Mouse (Mus musculus) lung, embryonic 14.5 days (tissue): Measurements from ENCODE around the gene Pld4. TPM values are rescaled to one million over a fixed set of nuclear protein-coding genes. Genes with fewer than 3 reads are reported as not detected.
A peak's percentile ranks its signal among the peaks of the same experiment; 100 is the strongest.

Experiments
- ATAC-seq: fragments of 200-750 bp; cut with Nextera tagmentation; 2 replicates; pipeline ENCODE4 v1.8.0; 2017; ENCODE audit warnings: mild to moderate bottlenecking, moderate TSS enrichment, moderate library complexity; ENCODE audit not compliant: insufficient read depth
- DNase-seq: peaks from one replicate; pipeline ENCODE4 v3.0.0-alpha.2; 2015
- H3K27ac ChIP-seq: fragments of 300-500 bp; sonication (generic); 2 replicates; pipeline ENCODE4 v1.5.1; 2014; ENCODE audit warnings: low read depth, mild to moderate bottlenecking, moderate library complexity
- H3K27me3 ChIP-seq: fragments of 300-500 bp; sonication (generic); 2 replicates; pipeline ENCODE4 v1.6.1; 2014; ENCODE audit warnings: low read length, control low read depth; ENCODE audit not compliant: insufficient read depth
- H3K36me3 ChIP-seq: fragments of 300-500 bp; sonication (generic); 2 replicates; pipeline ENCODE4 v1.6.1; 2014; ENCODE audit warnings: control low read depth; ENCODE audit not compliant: insufficient read depth
- H3K4me1 ChIP-seq: fragments of 300-500 bp; sonication (generic); 2 replicates; pipeline ENCODE4 v1.6.1; 2014; ENCODE audit warnings: antibody characterized with exemption, control low read depth; ENCODE audit not compliant: insufficient read depth
- H3K4me2 ChIP-seq: fragments of 300-500 bp; sonication (generic); 2 replicates; pipeline ENCODE4 v1.6.1; 2014; ENCODE audit warnings: mild to moderate bottlenecking
- H3K4me3 ChIP-seq: fragments of 300-500 bp; sonication (generic); 2 replicates; pipeline ENCODE4 v1.5.1; 2014; ENCODE audit warnings: low read depth, low read length
- H3K9ac ChIP-seq: fragments of 300-500 bp; sonication (generic); 2 replicates; pipeline ENCODE4 v1.6.1; 2014
- H3K9me3 ChIP-seq: fragments of 300-500 bp; sonication (generic); 2 replicates; pipeline ENCODE4 v1.6.1; 2016; ENCODE audit warnings: low read depth, low read length, control low read depth
- CTCF ChIP-seq: IDR thresholded peaks from 2 replicates; pipeline ENCODE4 v1.5.1; 2016; ENCODE audit warnings: antibody characterized with exemption, low read depth
- whole genome bisulfite sequencing: fragments of 180-500 bp; shearing (Covaris S2); extraction: QIAGEN DNeasy Blood & Tissue Kit; methylation state at CpG from one replicate; pipeline ENCODE4 v1.1.7; 2014; 5-methylcytosine and 5-hydroxymethylcytosine counted together
- polyA plus RNA-seq: library from polyadenylated mRNA; unstranded; fragments of >200 nt; fragmentation: Nextera tagmentation; extraction: Ambion mirVana; gene quantifications from 2 replicates; pipeline ENCODE4 v1.2.1, GENCODE M21; 2014

Gene Pld4
- polyA plus RNA-seq, 1 experiment from 2014 or later: 9.3 TPM

DNA sequence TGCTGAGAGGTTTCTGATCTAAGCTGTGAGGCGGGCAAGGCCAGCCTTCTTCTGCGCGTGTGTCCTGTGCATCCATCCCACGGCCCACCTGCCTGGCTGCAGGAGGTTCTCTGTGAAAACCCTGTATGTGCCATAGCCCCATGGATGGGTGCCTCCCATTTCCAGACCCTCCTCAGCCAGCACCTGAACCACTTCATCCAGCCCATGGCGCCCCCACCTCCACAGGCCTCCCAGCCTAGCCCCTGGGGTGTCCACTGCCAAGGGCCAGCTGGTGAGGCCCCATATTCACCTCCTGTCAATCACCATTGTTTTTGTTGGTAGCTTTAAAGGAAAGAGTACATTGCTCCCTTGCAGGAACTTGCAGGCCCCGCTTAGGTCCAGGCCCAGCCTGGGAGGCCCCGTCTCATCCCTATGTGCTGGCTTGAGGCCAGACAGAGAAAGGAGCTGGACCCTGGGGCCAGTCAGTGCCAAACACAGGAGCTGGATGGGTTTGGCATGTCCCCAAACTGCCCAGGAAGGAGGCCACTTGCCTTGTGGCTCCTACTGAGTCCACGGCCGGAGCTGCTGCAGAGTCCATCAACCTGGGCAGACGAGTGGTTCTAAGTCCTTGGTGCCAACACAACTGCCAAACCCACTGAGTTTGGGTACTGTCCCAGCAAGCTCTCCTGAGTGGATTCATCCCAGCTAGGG lies 15.4 kb upstream of the Pld4 start:
- Histone ChIP-seq H3K4me2 (no peak overlapping the region), H3K36me3 (peaks cover 32% of the 10 kb centered on the region), H3K27me3 (no peaks in the 10 kb centered on the region), H3K4me3 (no peak overlapping the region), H3K27ac (no peak overlapping the region), H3K9me3 (no peaks in the 10 kb centered on the region), H3K4me1 (no peaks in the 10 kb centered on the region), H3K9ac (peak overlapping the region; percentile 23; the same call in 1 of the 2 replicates)
- TF ChIP-seq CTCF: no peak
- no peak for ATAC-seq
- WGBS: 77% methylated on average over 10 of the region's 10 CpGs
- peak; percentile 30 for DNase-seq

DNA sequence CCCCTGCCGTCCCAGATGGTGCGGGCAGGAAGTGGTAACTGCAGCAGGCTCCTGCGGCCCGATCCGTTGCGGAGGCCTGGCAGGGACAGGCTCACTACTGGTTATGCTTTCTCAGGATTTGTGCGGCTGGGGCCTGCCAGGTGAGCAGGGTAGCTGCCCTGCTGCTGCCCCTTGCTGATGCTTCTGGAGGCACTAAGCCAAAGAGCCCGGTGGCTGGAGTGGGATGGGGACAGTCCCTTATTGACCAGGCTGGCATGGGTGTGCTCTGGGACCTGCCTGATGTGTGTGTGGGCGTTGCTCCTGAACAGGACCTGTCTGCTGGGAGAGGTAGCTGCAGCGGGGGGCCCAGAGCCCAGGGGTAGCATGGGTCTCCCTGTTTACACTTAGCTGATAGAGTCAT lies 14.7 kb upstream of the Pld4 start:
- H3K4me1 ChIP-seq: no peaks in the 10 kb centered on the region
- H3K9me3 ChIP-seq: no peaks in the 10 kb centered on the region
- no peaks in the 10 kb centered on the region for H3K27me3 ChIP-seq
- TF ChIP-seq CTCF: no peak
- 81% methylated on average over 10 of the region's 10 CpGs for WGBS
- ATAC-seq (no peak), DNase-seq (no peak)
- H3K9ac ChIP-seq: no peak overlapping the region
- H3K27ac ChIP-seq: no peak overlapping the region
- H3K4me2 ChIP-seq: no peak overlapping the region
- H3K4me3 ChIP-seq: no peak overlapping the region
- peaks cover 25% of the 10 kb centered on the region for H3K36me3 ChIP-seq

DNA sequence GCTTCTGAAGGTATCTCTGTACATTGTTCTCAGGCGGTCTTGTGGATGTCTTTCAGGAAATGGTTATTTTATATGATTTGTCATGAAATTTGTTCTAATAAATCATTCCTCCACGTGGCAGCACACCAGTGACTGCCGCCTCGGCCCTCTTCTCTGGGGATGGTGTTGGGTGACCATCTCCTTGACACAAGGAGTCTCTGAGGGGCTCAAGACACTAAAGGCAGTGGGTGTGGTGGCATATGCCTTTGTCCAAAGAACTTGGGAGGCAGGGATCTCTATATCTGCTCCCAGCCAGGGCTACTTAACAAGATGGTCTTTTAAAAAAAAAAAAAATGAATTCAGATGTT lies 14.0 kb upstream of the Pld4 start:
- no peak overlapping the region for H3K4me3 ChIP-seq
- H3K27me3 ChIP-seq: no peaks in the 10 kb centered on the region
- no peak for TF ChIP-seq CTCF
- DNase-seq: no peak
- peak; percentile 2; the same call in 1 of the 2 replicates for ATAC-seq
- H3K4me1 ChIP-seq: no peaks in the 10 kb centered on the region
- no peak overlapping the region for H3K9ac ChIP-seq
- peaks cover 22% of the 10 kb centered on the region for H3K36me3 ChIP-seq
- 71% methylated on average over 4 of the region's 4 CpGs for WGBS
- H3K4me2 ChIP-seq: no peak overlapping the region
- H3K9me3 ChIP-seq: no peaks in the 10 kb centered on the region
- no peak overlapping the region for H3K27ac ChIP-seq

DNA sequence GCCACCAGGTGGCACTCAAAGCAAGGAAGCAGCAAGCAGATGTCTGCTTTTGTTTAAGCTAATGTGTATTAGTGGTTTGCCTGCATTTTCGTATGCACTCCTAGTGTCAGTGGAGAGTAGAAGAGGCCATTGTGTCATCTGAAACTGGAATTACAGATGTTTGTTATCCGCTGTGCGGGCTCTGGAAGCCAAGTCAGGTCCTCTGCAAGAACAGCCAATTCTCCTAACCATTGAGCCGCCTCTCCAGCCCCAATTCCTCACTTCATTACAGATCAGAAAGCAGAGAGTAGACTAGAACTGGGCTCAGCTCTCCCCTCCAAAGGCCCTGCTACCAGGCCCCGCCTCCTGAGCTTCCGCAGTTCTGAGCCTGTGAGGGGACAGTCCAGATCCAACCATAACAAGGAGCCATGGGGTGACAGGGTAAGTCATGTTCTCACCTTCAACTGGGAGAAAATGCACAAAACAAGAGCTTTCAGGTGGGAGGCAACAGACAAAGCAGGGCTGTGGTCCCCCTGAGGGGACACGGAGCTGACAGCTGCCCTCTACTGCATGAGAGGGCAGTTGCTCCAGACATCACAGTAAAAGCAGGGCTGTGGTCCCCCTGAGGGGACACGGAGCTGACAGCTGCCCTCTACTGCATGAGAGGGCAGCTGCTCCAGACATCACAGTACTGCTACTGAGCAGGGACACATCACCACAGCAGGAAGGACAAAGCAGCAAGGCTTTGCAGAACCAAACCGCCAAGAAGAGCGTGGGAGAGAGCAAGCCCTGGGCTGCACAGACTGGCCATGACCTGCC lies 13.4 kb upstream of the Pld4 start:
- Histone ChIP-seq H3K36me3 (peaks cover 22% of the 10 kb centered on the region), H3K9me3 (no peaks in the 10 kb centered on the region), H3K4me2 (0 out of 2 replicates have a peak overlapping the region, but pooled peaks have one; percentile 23), H3K27me3 (no peaks in the 10 kb centered on the region), H3K4me3 (no peak overlapping the region), H3K4me1 (no peaks in the 10 kb centered on the region), H3K9ac (peak overlapping the region; percentile 9; the same call in 1 of the 2 replicates), H3K27ac (no peak overlapping the region; the same call in 1 of the 2 replicates)
- whole genome bisulfite sequencing: 27% methylated on average over 10 of the region's 10 CpGs
- peak; percentile 35; the same call in 1 of the 2 replicates for ATAC-seq
- peak; percentile 80 for TF ChIP-seq CTCF
- DNase-seq: peak; percentile 90

DNA sequence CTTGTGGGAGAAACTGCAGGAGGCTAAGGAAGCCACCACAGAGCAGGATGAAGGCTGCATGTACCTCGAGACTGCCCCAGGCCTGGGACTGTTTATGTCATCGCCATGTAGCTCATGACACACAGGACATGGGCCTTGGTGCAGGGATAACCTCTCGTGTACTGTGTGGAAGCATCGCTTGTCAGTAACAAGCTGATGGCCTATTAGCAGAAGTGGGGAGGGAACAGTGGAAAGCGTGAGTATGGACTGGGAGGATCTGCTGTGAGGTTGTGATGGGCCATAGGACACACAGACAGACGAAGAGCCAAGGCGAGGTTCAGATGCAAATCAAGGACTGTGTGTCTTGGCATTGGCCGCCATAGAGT lies 12.9 kb upstream of the Pld4 start:
- Histone ChIP-seq H3K4me1 (no peaks in the 10 kb centered on the region), H3K4me3 (no peak overlapping the region), H3K4me2 (no peak overlapping the region), H3K27ac (no peak overlapping the region), H3K27me3 (no peaks in the 10 kb centered on the region), H3K36me3 (peaks cover 22% of the 10 kb centered on the region), H3K9me3 (no peaks in the 10 kb centered on the region), H3K9ac (no peak overlapping the region; the same call in 1 of the 2 replicates)
- ATAC-seq (no peak), DNase-seq (no peak)
- TF ChIP-seq CTCF: no peak
- WGBS: 75% methylated on average over 8 of the region's 8 CpGs

DNA sequence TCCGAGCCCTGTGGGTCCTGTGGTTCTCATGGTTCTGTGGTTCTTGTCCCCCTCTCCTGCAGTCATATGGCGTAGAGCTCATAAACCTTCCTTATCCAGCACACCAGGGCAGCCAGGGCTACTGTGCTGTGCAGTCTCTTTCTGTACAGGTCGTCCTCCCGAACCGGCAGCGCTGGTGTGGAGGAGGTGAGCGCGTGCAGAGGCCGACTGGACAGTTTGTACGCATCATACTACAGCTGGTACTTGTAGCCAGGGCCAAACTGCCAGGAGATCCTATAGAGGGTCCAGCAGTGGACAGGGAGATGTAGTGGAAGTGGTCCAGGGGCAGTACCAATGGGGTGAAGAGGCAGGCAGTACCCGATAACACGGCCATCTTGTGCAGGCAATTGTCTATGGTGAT lies 9.5 kb upstream of the Pld4 start:
- no peak overlapping the region for H3K4me2 ChIP-seq
- WGBS: 73% methylated on average over 12 of the region's 12 CpGs
- TF ChIP-seq CTCF: no peak
- H3K27me3 ChIP-seq: no peaks in the 10 kb centered on the region
- no peak overlapping the region for H3K4me3 ChIP-seq
- H3K9ac ChIP-seq: no peak overlapping the region
- no peaks in the 10 kb centered on the region for H3K36me3 ChIP-seq
- no peak overlapping the region for H3K27ac ChIP-seq
- DNase-seq: no peak
- ATAC-seq: no peak
- H3K9me3 ChIP-seq: no peaks in the 10 kb centered on the region
- H3K4me1 ChIP-seq: no peaks in the 10 kb centered on the region

DNA sequence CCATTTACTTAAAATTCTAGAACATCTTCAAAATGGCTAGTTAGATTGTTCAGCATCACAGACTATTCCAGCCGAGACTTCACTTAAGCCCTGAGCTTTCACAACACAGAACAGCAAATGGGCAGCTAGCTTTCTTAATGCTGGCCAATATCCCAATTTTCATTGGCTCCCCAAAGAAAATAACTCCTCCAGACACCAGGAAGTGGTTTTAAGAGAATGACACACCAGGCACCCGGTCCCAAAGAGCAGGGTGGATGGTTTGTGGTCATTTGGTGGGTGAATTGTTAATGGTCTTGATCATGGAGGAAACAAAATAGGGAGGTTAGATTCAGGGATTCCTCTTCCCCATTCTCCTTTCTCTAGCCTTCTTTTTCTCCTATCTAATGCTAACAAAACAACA lies 8.1 kb upstream of the Pld4 start:
- no peak overlapping the region for H3K27ac ChIP-seq
- ATAC-seq: no peak
- no peak for DNase-seq
- H3K4me2 ChIP-seq: no peak overlapping the region
- no peaks in the 10 kb centered on the region for H3K36me3 ChIP-seq
- no peaks in the 10 kb centered on the region for H3K9me3 ChIP-seq
- no peak overlapping the region for H3K4me3 ChIP-seq
- no peak overlapping the region for H3K9ac ChIP-seq
- no peaks in the 10 kb centered on the region for H3K4me1 ChIP-seq
- H3K27me3 ChIP-seq: no peaks in the 10 kb centered on the region
- no peak for TF ChIP-seq CTCF
- 55% methylated on average over 2 of the region's 2 CpGs for WGBS
